Mouse (Mus musculus) Patski (cell line): ENCODE results near the gene Dqx1. TPM values are rescaled to one million over a fixed set of nuclear protein-coding genes. Genes with fewer than 3 reads are reported as not detected.

Experiments used
- ATAC-seq: fragments of 100-300 bp; one replicate; pipeline ENCODE4 v1.8.0; 2021
- CTCF ChIA-PET: fragments of 350-600 bp; sonication (Branson Sonifier 250); formaldehyde crosslinking; loops from one replicate; lab custom pipeline; 2022; ENCODE audit warnings: inconsistent platforms; lab: Charles Lee
- POLR2A ChIA-PET: fragments of 350-600 bp; sonication (Branson Sonifier 250); formaldehyde crosslinking; loops from one replicate; lab custom pipeline; 2022; ENCODE audit warnings: antibody characterized with exemption, inconsistent platforms; lab: Charles Lee
- DNase-seq: peaks from one replicate; pipeline ENCODE4 v3.0.0-alpha.2; 2011; ENCODE audit warnings: low read depth, low spot score
- H3K27me3 ChIP-seq: fragments of 371-371 bp; one replicate; pipeline ENCODE4 v1.5.1; 2021
- CTCF ChIP-seq: fragments of 100-300 bp; IDR thresholded peaks from one replicate; pipeline ENCODE4 v1.5.1; 2021
- in situ Hi-C: fragments of 300-500 bp; cut with MboI; formaldehyde crosslinking; loops from 3 replicates; pipeline ENCODE4 v1.11.1; 2018; ENCODE audit warnings: low pct_unique_long_range_greater_than_20kb, mixed read lengths
- polyA plus RNA-seq: library from polyadenylated mRNA; unstranded; gene quantifications from one replicate; pipeline ENCODE4 v1.2.3, GENCODE M21; 2021

The Dqx1 gene
- polyA plus RNA-seq, 1 experiment from 2014 or later = 0.51 TPM

GRCm38 (mm10) chr6:83069488-83070246 lies 12.0 kb downstream of the Dqx1 start:
- no peak for ATAC-seq
- no peak for TF ChIP-seq CTCF
- CTCF ChIA-PET = no interaction called here
- no peak for DNase-seq
- H3K27me3 ChIP-seq = peaks cover 57% of the 10 kb centered on the region
- in situ Hi-C loops = no loop called here
- POLR2A ChIA-PET = interaction anchor here (0.5 kb wide), 1 partner anchor 35 kb away, joined by 4 read pairs; no protein-coding TSS in a partner anchor

GRCm38 (mm10) chr6:83070247-83070310 lies 12.4 kb downstream of the Dqx1 start, which contains the start of gene Tlx2:
Gene Tlx2 (minus strand): TSS chr6:83070293.
- ChIA-PET CTCF (no interaction called here), POLR2A (no interaction called here)
- no peak for TF ChIP-seq CTCF
- H3K27me3 ChIP-seq = peaks cover 57% of the 10 kb centered on the region
- ATAC-seq (no peak), DNase-seq (no peak)
- in situ Hi-C loops = no loop called here

GRCm38 (mm10) chr6:83070311-83071219 lies 12.9 kb downstream of the Dqx1 start:
- TF ChIP-seq CTCF = no peak
- POLR2A ChIA-PET = no interaction called here
- ATAC-seq (no peak), DNase-seq (no peak)
- H3K27me3 ChIP-seq = peaks cover 57% of the 10 kb centered on the region
- CTCF ChIA-PET = no interaction called here
- in situ Hi-C loops = no loop called here

GRCm38 (mm10) chr6:83071220-83071619 lies 13.6 kb downstream of the Dqx1 start:
- peaks cover 57% of the 10 kb centered on the region for H3K27me3 ChIP-seq
- TF ChIP-seq CTCF = no peak
- ChIA-PET POLR2A (no interaction called here), CTCF (no interaction called here)
- DNase-seq = no peak
- no peak for ATAC-seq
- in situ Hi-C loops = no loop called here

GRCm38 (mm10) chr6:83074979-83075378 lies 17.3 kb downstream of the Dqx1 start:
- no peak for TF ChIP-seq CTCF
- in situ Hi-C loops = no loop called here
- POLR2A ChIA-PET = no interaction called here
- DNase-seq (no peak), ATAC-seq (no peak)
- H3K27me3 ChIP-seq = peaks cover 32% of the 10 kb centered on the region
- CTCF ChIA-PET = interaction anchor here (0.7 to 2.4 kb wide), 4 partner anchors 26 to 78 kb away, joined by 3 to 15 read pairs (median 7); partner anchors contain the start of genes Ccdc142 and Gm42688

GRCm38 (mm10) chr6:83077630-83078323 lies 20.1 kb downstream of the Dqx1 start, which contains the start of gene Pcgf1:
Gene Pcgf1 (plus strand): TSS chr6:83077869.
- CTCF ChIA-PET = interaction anchor here (0.7 to 1.8 kb wide), 7 partner anchors 9 to 87 kb away, joined by 3 to 13 read pairs (median 4); partner anchors contain the start of genes Ccdc142 and Gm42688
- TF ChIP-seq CTCF = no peak
- POLR2A ChIA-PET = interaction anchor here (1.0 to 1.7 kb wide), 7 partner anchors 18 to 81 kb away, joined by 3 to 7 read pairs (median 3); partner anchors contain the start of genes Aup1, Htra2, Rtkn and Wbp1
- in situ Hi-C loops = no loop called here
- DNase-seq (no peak), ATAC-seq (peak; percentile 51)
- peaks cover 7% of the 10 kb centered on the region for H3K27me3 ChIP-seq

GRCm38 (mm10) chr6:83078324-83078858 lies 20.7 kb downstream of the Dqx1 start:
- peaks cover 7% of the 10 kb centered on the region for H3K27me3 ChIP-seq
- DNase-seq (peak; percentile 74), ATAC-seq (peak; percentile 75)
- CTCF ChIA-PET = interaction anchor here (0.7 to 1.8 kb wide), 7 partner anchors 9 to 87 kb away, joined by 3 to 13 read pairs (median 4); partner anchors contain the start of genes Ccdc142 and Gm42688
- POLR2A ChIA-PET = interaction anchor here (0.5 to 1.7 kb wide), 9 partner anchors 10 to 105 kb away, joined by 3 to 7 read pairs (median 3); partner anchors contain the start of genes Aup1, Htra2, Rtkn and Wbp1
- no peak for TF ChIP-seq CTCF
- in situ Hi-C loops = no loop called here

GRCm38 (mm10) chr6:83080210-83080609 lies 22.6 kb downstream of the Dqx1 start:
- POLR2A ChIA-PET = no interaction called here

GRCm38 (mm10) chr6:83083497-83083896 lies 25.9 kb downstream of the Dqx1 start:
- ATAC-seq = no peak
- CTCF ChIA-PET = interaction anchor here (1.1 to 3.2 kb wide), 3 partner anchors 18 to 87 kb away, joined by 3 to 11 read pairs (median 3); partner anchors contain the start of genes Ccdc142 and Gm42688
- no peak for TF ChIP-seq CTCF
- H3K27me3 ChIP-seq = peaks cover 8% of the 10 kb centered on the region
- POLR2A ChIA-PET = no interaction called here
- in situ Hi-C loops = loop anchor here (5.0 kb wide), 1 partner anchor 161 kb away; no protein-coding TSS in a partner anchor
- DNase-seq = no peak

More at GRCm38 (mm10) chr6:83080210-83080609, 22.6 kb downstream of the Dqx1 start:
- DNase-seq (no peak), ATAC-seq (no peak)
- no peaks in the 10 kb centered on the region for H3K27me3 ChIP-seq
- CTCF ChIA-PET = interaction anchor here (1.2 to 1.7 kb wide), 4 partner anchors 10 to 84 kb away, joined by 3 to 8 read pairs (median 6); partner anchors contain the start of genes Ccdc142 and Gm42688
- in situ Hi-C loops = loop anchor here (5.0 kb wide), 1 partner anchor 158 kb away; no protein-coding TSS in a partner anchor
- TF ChIP-seq CTCF = no peak
